Mouse (Mus musculus): Measurements from ENCODE around the gene Tcam1.

The Tcam1 gene

DNA sequence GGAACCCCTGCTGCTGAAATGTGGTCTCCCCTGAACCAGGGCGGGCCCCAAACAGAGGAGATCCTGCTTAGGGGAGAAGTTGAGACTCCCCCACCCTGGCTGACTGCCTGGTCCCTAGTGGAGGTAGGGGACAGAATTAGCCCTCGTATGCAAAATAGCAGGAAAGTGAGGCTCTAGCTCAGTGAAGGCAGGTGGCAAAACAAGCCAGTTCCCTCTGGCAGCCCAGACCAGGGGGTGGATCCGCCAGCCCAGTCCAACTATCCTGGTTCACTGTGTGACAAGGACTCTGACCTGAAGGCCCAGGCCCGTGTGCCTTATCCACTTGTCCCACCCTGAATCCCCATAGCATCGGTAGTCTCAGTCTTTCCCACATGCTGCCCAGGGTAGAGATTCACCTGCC, 33.7 kb downstream of the Tcam1 start:
- in situ Hi-C loops (cut with MboI; ENCODE audit: unreplicated experiment in 2 of 2) = no loop called here

- in situ Hi-C loops (cut with MboI; ENCODE audit: unreplicated experiment in 2 of 2) = no loop called here
These were observed 37.1 kb downstream of the Tcam1 start for GRCm38 (mm10) chr11:106313533-106313932.

GRCm38 (mm10) chr11:106314333-106314812, 37.9 kb downstream of the Tcam1 start, which contains the start of gene Cd79b:
Gene Cd79b, minus strand, starts transcription at chr11:106314762.
- in situ Hi-C loops (cut with MboI; ENCODE audit: unreplicated experiment in 2 of 2) = no loop called here

GRCm38 (mm10) chr11:106316416-106316815, 39.9 kb downstream of the Tcam1 start:
- in situ Hi-C loops (cut with MboI; ENCODE audit: unreplicated experiment in 2 of 2) = no loop called here

- in situ Hi-C loops (cut with MboI; ENCODE audit: unreplicated experiment in 2 of 2) = no loop called here
These were observed 41.3 kb downstream of the Tcam1 start for GRCm38 (mm10) chr11:106317801-106318200.

DNA sequence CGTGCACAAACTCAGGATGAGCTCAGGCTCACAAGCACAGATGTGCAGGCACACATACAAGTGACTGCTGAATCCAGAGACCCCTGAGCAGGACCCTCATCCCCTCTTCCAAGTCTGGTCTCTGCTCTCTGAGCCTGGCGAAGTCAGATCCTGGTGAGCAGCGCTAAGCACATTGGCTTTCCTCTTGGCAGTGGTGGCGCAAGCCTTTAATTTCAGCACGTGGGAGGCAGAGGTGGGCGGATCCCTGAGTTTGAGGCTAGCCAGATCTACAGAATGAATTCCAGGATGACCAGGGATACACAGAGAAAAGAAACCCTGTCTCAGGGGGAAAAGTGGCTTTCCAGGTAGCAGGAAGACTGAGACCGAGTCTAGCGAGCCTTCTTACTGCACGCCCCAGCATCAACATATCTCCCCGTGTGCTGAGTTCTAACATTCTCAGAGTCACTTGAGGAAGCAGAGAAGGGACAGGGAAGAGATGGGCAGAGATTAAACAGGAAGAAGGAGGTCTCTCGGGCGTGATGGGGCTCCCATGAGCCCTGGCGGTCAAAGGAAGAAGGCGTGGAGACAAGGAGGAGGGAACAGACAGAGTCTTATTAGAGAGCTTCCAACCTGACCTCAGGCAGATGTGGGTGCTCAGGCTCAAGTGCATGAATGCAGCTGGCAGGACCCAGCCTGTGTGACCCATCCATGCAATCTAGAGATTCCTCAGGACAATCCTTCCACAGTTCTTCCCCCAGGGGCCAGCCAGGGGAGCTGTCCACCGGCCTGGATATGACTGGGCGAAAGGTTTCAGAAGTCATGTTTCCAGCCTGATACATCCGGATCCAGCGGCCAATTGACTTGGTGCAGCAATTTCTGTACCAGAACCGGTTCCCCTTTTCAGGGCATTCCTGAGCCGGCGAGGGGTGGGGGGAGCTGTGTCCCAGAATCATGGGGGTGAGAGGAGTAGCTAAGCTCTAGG, 42.2 kb downstream of the Tcam1 start:
- in situ Hi-C loops (cut with MboI; ENCODE audit: unreplicated experiment in 2 of 2) = no loop called here

DNA sequence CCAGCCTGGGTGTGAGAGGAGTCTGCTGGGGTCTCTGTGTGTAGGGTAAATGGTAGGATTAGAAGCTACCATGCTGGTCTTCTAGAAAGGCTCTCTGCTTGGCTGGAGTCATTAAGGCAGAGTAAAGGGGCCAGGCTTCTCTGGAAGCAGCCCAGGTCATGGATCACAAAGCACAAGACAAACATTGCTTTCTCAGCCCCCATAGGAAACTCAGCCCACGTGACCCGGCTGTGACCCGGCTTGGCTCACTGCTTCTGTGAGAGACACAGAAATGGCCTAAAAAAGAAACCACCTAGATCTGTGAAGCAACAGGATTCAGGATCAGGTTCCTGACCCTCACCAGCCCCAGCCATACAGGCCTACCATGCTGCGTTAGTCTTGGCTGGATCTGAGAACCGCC, 48.4 kb downstream of the Tcam1 start:
- in situ Hi-C loops (cut with MboI; ENCODE audit: unreplicated experiment in 2 of 2) = loop anchor here (5.0 to 25.0 kb wide), 7 partner anchors 67 to 427 kb away; partner anchors contain the start of genes Ern1 (in 1 of the 2), Ftsj3 (in 1 of the 2), Milr1 (in 1 of the 2) and Pecam1 (in 1 of the 2)

- in situ Hi-C loops (cut with MboI; ENCODE audit: unreplicated experiment in 2 of 2) = loop anchor here (5.0 to 25.0 kb wide), 6 partner anchors 67 to 172 kb away; partner anchors contain the start of genes Ern1 (in 1 of the 2), Ftsj3 (in 1 of the 2) and Psmc5 (in 1 of the 2)
These were observed 49.2 kb downstream of the Tcam1 start for GRCm38 (mm10) chr11:106325566-106326206.

DNA sequence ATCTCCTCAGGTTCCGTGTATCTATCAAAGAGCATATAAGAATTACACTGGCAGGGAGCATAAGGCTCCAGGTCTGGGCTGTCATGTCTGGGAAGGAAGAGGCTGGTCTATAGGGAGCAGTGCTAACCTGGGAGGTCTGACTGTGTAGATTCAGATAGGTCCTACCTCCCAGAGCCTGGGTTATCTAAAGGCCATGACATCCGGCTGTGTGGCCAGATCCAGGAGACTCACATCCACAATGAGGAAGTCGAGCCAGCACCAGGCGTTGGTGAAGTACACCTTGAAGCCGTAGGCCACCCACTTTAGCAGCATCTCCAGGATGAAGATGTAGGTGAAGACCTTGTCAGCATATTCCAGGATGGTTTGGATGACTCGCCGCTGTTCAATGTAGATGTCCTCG, 50.0 kb downstream of the Tcam1 start:
- in situ Hi-C loops (cut with MboI; ENCODE audit: unreplicated experiment in 2 of 2) = loop anchor here (5.0 to 25.0 kb wide), 6 partner anchors 66 to 172 kb away; partner anchors contain the start of genes Ern1 (in 1 of the 2), Ftsj3 (in 1 of the 2) and Psmc5 (in 1 of the 2)

GRCm38 (mm10) chr11:106328521-106328920, 52.0 kb downstream of the Tcam1 start:
- in situ Hi-C loops (cut with MboI; ENCODE audit: unreplicated experiment in 2 of 2) = loop anchor here (5.0 to 25.0 kb wide), 6 partner anchors 64 to 174 kb away; partner anchors contain the start of genes Ern1 (in 1 of the 2), Ftsj3 (in 1 of the 2) and Psmc5 (in 1 of the 2)

GRCm38 (mm10) chr11:106329128-106329527, 52.7 kb downstream of the Tcam1 start:
- in situ Hi-C loops (cut with MboI; ENCODE audit: unreplicated experiment in 2 of 2) = loop anchor here (5.0 to 25.0 kb wide), 6 partner anchors 63 to 174 kb away; partner anchors contain the start of genes Ern1 (in 1 of the 2), Ftsj3 (in 1 of the 2) and Psmc5 (in 1 of the 2)

DNA sequence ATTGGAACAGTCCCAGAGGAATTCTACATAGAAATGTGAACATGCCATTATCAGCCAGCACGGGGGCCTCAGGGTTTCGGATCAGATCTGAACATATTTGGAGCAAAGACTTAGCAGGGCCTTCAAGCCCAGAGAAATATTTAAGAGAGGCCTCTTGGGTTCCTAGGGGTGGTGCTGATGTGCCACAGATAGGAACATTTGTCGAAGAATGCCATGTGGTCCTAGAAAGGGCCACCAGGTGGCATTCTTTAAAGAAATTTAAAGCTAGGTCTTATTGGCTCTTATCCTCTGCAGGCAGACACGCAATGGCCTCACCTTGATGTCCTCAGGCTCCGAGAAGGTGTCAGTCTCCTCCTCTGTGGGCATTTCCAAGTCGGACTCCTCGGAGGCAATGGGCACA, 53.2 kb downstream of the Tcam1 start:
- in situ Hi-C loops (cut with MboI; ENCODE audit: unreplicated experiment in 2 of 2) = loop anchor here (5.0 to 25.0 kb wide), 8 partner anchors 38 to 298 kb away; partner anchors contain the start of genes Ern1 (in 1 of the 2), Ftsj3 (in 1 of the 2), Prr29 (in 1 of the 2) and Psmc5 (in 1 of the 2)

GRCm38 (mm10) chr11:106332458-106332857, 56.0 kb downstream of the Tcam1 start:
- in situ Hi-C loops (cut with MboI; ENCODE audit: unreplicated experiment in 2 of 2) = loop anchor here (5.0 to 25.0 kb wide), 3 partner anchors 35 to 295 kb away; partner anchors contain the start of genes Ern1 (in 1 of the 2) and Prr29 (in 1 of the 2)

GRCm38 (mm10) chr11:106334066-106334465, 57.6 kb downstream of the Tcam1 start:
- in situ Hi-C loops (cut with MboI; ENCODE audit: unreplicated experiment in 2 of 2) = loop anchor here (5.0 to 25.0 kb wide), 3 partner anchors 33 to 293 kb away; partner anchors contain the start of genes Ern1 (in 1 of the 2) and Prr29 (in 1 of the 2)

DNA sequence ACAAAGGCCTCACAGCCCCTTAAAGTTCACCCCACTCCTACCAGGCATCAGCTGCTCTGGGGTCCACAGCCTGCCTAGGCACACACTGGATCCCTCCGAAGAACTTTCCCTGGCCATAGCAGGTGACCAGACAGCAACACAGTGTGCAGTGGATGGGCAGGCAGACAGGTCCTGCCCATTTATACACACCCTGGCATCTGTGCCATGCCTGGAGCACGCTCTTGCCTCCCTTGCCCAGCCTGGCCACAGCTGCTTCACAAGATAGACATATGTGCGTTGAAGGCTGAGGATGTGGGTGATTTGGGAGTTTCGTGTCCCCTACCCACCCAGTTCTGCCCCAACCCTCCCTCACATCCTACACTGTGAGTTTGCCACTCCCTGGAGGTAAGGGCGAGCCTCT, 61.6 kb downstream of the Tcam1 start:
- in situ Hi-C loops (cut with MboI; ENCODE audit: unreplicated experiment in 2 of 2) = loop anchor here in 1 of 2 experiments (25.0 kb wide), 1 partner anchor 149 kb away; the partner anchor contains the start of gene Ern1
